Mouse (Mus musculus): ENCODE data around the gene Asb3. TPM values are rescaled to one million over a fixed set of nuclear protein-coding genes. Genes with fewer than 3 reads are reported as not detected.
"Not testable (repeated sequence)": the region's sequence is repeated elsewhere in the genome, so short reads cannot be mapped to it uniquely, and the experiment has no call there.

Gene Asb3
- total RNA-seq, 2 experiments from 2014 or later = 6.9 to 7.8 TPM

- intact Hi-C loops (cut with DNase I) = no loop called here
- no peak for DNase-seq (ENCODE audit: low spot score)
Observed at GRCm38 (mm10) chr11:30998199-30998598, 113.0 kb downstream of the Asb3 start.

DNA sequence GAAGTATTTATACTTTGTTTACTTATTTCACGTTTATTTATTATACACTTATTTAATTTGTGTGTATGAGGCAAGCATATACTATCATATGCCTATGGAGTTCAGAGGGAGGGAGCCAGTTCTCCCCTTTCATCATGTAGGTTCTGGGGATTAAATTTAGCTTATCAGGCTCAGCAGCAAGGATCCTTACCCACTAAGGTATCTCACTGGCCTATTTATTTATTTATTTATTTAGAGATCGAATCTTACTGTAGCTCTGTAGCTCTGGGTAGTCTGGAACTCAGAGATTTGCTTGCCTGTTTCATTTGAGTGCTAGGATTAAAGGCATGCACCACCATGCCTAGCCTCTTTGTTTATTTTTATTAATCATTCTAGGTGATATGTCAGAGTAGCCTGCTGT is 113.5 kb downstream of the Asb3 start:
- DNase-seq (ENCODE audit: low spot score) = no peak
- intact Hi-C loops (cut with DNase I) = no loop called here

GRCm38 (mm10) chr11:31000028-31000427 is 114.8 kb downstream of the Asb3 start:
- intact Hi-C loops (cut with DNase I) = no loop called here
- DNase-seq (ENCODE audit: low spot score) = no peak

DNA sequence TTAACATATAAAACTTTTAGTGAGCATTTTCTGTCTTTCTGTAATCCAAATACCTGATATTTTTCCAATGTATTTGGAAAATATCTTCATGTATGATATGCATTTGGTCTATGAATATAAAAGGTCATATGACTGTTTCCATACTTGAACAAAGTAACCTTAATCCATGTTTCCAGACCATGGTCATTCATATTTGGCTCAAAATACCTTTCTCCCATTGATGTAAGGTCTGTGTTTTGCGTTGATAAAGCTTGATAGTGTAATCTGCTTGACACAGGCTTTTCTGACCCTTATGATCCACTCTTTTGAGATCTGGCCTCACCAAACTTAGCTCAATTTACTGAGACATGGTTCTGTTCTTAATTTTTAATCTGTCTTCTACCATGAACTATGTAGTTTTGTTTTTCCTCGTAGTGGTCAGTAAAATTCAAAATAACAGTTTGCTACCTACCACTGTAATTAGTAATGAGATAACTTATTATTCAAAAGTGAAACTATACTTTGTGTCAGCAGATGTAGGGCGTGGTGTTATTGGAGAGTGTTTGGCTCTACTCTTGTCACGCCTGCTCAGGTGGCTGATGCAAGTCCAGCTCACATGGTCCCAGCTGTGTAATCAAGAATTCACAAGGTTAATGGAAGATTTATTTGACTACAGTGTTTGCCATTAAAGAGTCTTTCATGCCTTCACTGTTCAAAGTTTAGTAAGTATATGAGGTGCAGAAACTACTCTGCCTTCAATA is 116.1 kb downstream of the Asb3 start:
- no peak for DNase-seq (ENCODE audit: low spot score)
- intact Hi-C loops (cut with DNase I) = no loop called here

DNA sequence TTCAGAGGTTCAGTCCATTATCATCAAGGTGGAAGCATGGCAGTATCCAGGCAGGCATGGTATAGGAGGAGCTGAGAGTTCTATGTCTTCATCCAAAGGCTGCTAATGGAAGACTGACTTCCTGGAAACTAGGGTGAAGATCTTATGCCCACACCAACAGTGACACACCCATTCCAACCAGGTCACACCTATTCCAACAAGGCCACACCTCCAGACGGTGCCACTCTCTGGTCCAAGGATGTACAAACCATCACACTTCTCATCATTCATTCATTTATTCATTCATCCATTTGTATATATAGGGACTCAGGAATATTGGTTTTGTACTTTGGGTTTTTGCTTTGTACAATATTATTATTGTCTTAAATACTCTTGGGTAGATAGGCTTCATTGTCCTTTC is 124.5 kb downstream of the Asb3 start:
- DNase-seq (ENCODE audit: low spot score); intact Hi-C loops (cut with DNase I): not testable (repeated sequence)

DNA sequence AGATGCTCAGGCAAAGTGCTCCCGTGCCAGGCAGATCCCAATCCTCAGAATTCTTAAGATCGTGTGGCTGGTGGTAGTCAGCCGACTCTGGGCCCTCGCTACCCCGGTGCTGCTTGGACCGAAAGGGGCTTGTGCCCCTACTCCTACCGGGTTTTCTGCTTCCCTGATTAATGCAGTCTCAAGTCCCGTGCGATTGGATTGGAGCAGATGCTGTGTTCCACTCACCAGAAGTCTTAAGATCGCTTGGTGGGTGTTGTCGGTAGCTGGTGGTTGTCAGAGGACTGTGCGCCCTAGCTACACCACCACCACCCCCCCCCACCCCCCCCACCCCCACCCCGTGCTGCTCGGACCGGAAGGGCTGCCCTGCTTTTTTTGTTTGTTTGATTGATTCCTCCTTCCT is 132.2 kb downstream of the Asb3 start:
- intact Hi-C loops (cut with DNase I); DNase-seq (ENCODE audit: low spot score): not testable (repeated sequence)

DNA sequence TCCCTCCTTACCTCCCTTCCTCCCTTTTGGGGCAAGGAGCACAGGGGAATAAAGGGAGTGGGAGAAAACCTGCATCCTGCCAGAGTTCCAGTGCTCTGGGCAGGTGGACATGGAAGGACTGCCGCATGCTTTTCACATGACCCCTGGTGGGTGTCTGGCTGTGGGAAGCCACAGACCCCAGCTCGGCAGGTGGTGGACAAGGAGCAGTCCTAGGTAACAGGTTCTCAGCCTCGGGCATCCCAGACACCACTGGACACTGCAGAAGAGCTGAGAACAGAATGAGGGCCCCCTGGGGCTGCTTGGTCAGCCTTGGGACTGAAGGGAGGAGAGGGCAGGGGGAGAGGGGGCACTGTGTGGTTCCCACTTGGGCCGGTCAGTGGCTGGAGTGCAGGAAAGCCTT is 149.7 kb downstream of the Asb3 start:
- DNase-seq (ENCODE audit: low spot score) = no peak
- intact Hi-C loops (cut with DNase I) = no loop called here

- intact Hi-C loops (cut with DNase I) = no loop called here
- no peak for DNase-seq (ENCODE audit: low spot score)
Observed at GRCm38 (mm10) chr11:31089973-31090372, 204.8 kb downstream of the Asb3 start.

DNA sequence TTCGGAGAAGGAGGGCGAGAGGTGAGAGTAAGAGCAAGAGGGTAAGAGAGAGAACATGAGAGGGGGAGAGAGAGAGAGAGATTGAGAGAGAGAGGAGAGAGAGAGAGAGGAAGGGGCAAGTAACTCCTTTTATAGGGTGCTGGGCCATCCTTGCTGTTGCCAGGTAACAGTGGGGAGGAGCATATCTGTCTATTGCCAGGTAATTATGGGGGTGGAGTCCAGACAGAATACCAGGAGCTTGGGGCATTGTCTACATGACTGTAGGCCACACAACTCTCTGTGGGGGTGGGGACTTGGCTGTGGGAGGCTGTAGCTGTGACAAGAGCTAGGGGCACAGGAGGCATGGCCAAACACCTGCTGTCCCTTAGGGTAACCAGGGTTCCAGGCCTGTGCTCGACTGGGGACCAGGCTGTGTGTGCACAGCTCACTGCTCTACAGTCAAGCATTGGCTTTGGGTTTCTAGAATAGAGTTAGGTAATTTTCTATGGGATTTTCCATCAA is 205.3 kb downstream of the Asb3 start:
- no peak for DNase-seq (ENCODE audit: low spot score)
- intact Hi-C loops (cut with DNase I) = no loop called here

DNA sequence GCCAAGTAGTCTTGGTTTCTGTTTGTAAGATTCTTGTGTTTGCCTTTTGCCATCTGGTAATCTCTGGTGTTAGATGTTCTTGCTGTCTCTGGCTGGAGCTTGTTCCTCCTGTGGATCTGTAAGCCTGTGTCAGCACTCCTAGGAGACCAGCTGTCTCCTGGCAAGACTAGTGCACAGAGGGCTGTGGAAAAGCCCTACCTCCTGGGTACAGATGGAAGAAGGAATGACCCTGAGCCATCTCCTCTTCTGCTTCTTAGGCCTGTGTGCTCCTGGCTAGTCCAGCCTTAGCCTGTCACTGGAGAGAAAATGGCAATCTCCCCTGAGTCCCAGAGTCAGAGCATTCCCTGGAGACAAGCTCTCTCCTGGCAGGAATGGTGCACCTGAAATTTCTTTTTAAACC is 214.3 kb downstream of the Asb3 start:
- intact Hi-C loops (cut with DNase I); DNase-seq (ENCODE audit: low spot score): not testable (repeated sequence)

GRCm38 (mm10) chr11:31102188-31102587 is 217.0 kb downstream of the Asb3 start:
- intact Hi-C loops (cut with DNase I) = no loop called here
- no peak for DNase-seq (ENCODE audit: low spot score)

- intact Hi-C loops (cut with DNase I) = no loop called here
- DNase-seq (ENCODE audit: low spot score) = no peak
Observed at GRCm38 (mm10) chr11:31105364-31105763, 220.1 kb downstream of the Asb3 start.

DNA sequence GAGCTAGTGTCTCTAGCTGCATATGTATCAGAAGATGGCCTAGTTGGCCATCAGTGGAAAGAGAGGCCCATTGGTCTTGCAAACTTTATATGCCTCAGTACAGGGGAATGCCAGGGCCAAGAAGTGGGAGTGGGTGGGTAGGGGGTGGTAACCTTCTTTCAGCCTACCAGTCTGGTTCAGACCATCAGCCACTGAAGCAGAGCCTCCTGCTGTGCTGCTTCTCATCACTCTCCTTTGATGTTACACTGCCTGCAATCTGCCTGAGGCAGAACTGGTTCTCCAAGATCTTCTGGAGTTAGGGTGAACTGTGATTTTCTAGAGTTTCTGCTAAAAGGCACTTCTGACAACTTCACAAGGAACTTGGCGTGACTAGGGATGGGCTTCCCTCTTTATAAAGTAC is 241.7 kb downstream of the Asb3 start:
- DNase-seq (ENCODE audit: low spot score); intact Hi-C loops (cut with DNase I): not testable (repeated sequence)

DNA sequence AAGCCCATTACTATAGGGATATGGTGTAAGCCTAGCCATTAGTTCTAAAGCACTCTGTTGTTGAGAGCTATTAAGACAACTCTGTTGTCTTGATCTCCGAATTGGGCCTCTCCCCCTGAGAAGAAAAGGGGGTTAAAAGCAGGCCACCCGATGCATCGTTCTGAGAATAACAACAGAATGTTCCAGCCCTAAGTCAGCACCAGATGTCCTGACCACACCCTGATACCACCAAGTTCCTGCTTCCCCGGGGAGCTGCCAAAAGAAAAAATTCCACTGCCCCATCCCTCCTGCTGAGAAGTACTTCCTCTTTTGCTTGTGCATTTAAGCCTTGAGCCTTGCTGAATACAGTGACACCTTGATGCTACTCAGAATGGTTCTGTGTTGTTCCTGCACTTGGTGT is 248.5 kb downstream of the Asb3 start:
- intact Hi-C loops (cut with DNase I); DNase-seq (ENCODE audit: low spot score): not testable (repeated sequence)

DNA sequence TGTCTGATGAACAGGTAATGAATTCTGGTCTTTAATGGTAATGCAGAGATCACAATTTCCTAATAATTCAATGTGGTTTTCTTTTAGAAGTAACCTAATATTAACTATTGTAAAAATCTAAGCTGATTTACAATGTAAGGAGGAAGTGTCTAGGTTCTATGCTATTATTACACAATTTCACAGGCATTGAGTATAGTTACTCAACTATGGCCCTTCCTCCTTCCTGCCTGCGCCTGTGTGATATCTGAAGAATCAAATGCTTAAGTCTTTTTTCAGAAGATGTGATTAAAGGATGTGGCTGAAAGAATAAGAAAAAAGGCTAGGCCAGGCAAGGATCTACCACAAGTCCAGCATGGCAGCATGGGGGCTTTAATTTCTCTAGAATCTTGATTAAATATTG is 249.6 kb downstream of the Asb3 start:
- intact Hi-C loops (cut with DNase I); DNase-seq (ENCODE audit: low spot score): not testable (repeated sequence)

DNA sequence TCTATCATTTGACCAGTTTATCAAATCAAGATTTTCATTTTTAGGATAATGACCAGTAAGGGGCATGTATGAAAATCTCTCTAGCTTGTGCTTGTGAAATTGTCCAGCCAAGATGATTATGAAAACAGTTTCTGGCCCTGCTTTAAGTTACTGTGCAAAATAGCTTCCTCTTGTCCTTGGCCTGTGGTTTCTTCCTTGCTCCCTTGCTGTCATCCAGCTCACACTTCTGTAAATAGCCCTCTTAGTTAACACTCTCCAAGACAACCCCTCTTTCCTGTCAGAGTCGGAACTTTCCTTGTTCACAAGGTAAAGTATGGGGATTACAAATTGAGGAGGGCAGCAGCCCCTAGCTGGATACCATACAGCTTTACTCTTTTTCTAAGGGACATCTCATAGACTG is 253.2 kb downstream of the Asb3 start:
- DNase-seq (ENCODE audit: low spot score); intact Hi-C loops (cut with DNase I): not testable (repeated sequence)

Other genes with a start within 250 kb of the Asb3 start
- 10 to 100 TPM; 74.2 to 80.7 TPM for gene Acyp2, start 235.8 kb upstream of the Asb3 start, total RNA-seq (2021)
- gene Psme4, start 113.7 kb upstream of the Asb3 start, total RNA-seq (2021) = 100 to 1,000 TPM; 218 to 222 TPM
- gene Gpr75, start 58 bp upstream of the Asb3 start, total RNA-seq (2021) = under 1 TPM; 0.11 to 0.21 TPM
- gene Erlec1, start 68.9 kb downstream of the Asb3 start, total RNA-seq (2021) = 10 to 100 TPM; 33.9 to 39.1 TPM
- 10 to 100 TPM; 24.8 to 25.3 TPM for gene Chac2, start 100.9 kb downstream of the Asb3 start, total RNA-seq (2021)

All from heart, postnatal 25 days (tissue).